Mouse (Mus musculus): Measurements from ENCODE around the gene Tmed4.
"Not testable (repeated sequence)": the region's sequence is repeated elsewhere in the genome, so short reads cannot be mapped to it uniquely, and the experiment has no call there.

- TF ChIP-seq CTCF, POLR2A (IDR thresholded peaks at IDR 0.05; ENCODE audit: extremely low read depth, insufficient read depth, low read length): not testable (repeated sequence)
Observed at GRCm38 (mm10) chr11:6254602-6255001, 20.1 kb downstream of the Tmed4 start.

Measured in cortical plate, adult 2 months (tissue).